Mouse (Mus musculus): ENCODE data around the gene Ube2n. TPM values are rescaled to one million over a fixed set of nuclear protein-coding genes. Genes with fewer than 3 reads are reported as not detected.

Gene Ube2n
- polyA plus RNA-seq, 1 experiment from 2014 or later: 277 TPM

DNA sequence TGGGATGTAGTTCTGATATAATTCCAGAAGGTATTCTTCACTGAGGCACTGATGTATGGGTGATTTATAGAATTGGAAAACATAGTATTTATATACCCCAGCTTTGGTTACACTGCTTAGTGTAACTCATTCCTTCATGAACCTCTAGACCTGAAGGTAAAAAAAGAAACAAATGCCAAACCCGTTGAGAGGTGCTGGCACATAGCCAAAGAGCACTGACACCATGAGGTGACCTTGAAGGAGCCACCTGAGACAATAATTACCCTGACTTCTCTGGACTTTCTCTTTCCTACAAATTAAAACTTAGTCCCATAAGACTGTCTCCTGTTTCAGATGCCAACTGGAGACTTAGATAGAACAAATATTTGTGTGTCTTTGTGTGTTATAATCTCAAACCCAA is 10.6 kb upstream of the Ube2n start:
- H3K9ac ChIP-seq (ENCODE audit: low read depth, low read length): no peak overlapping the region
- H3K4me3 ChIP-seq (replicated peaks; ENCODE audit: low read depth, low read length): no peak overlapping the region
- no peaks in the 10 kb centered on the region for H3K9me3 ChIP-seq (replicated peaks; ENCODE audit: low read length)
- no peak overlapping the region for H3K27ac ChIP-seq
- DNase-seq (ENCODE audit: low spot score): no peak
- ATAC-seq (replicated peaks; ENCODE audit: low FRiP score, low read depth): no peak
- no peaks in the 10 kb centered on the region for H3K36me3 ChIP-seq (ENCODE audit: insufficient read depth, low read length)
- H3K4me2 ChIP-seq (ENCODE audit: low read length): no peak overlapping the region
- WGBS: 0% methylated on average over 1 of the region's 1 CpGs
- TF ChIP-seq CTCF (IDR thresholded peaks at IDR 0.05; ENCODE audit: low read depth): no peak
- H3K4me1 ChIP-seq (replicated peaks; ENCODE audit: insufficient read depth, low read length): no peaks in the 10 kb centered on the region
- no peaks in the 10 kb centered on the region for H3K27me3 ChIP-seq (ENCODE audit: insufficient read depth, low read length)

DNA sequence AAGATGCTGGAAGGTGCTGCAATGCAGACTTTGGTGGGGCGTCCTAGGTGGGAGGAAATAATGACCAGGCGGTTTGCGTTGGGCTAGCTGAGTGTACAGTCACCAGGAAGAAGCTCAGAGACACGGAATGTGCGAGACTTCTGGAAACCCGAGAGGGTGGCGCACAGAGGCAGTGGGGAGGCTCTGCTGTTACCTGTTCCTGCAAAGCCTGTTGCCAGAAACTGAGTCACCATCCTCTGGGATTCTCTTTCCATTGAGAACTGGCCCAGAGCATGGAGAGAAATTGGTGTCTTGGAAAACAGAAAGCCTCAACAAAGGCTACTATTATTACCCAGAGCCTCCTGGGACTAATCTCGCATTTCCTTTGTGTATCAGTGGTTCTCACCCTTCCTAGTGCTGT is 6.8 kb upstream of the Ube2n start:
- DNase-seq (ENCODE audit: low spot score) (no peak), ATAC-seq (replicated peaks; ENCODE audit: low FRiP score, low read depth) (no peak)
- no peaks in the 10 kb centered on the region for H3K4me1 ChIP-seq (replicated peaks; ENCODE audit: insufficient read depth, low read length)
- no peak for TF ChIP-seq CTCF (IDR thresholded peaks at IDR 0.05; ENCODE audit: low read depth)
- no peak overlapping the region for H3K4me2 ChIP-seq (ENCODE audit: low read length)
- H3K27me3 ChIP-seq (ENCODE audit: insufficient read depth, low read length): no peaks in the 10 kb centered on the region
- H3K9me3 ChIP-seq (replicated peaks; ENCODE audit: low read length): no peaks in the 10 kb centered on the region
- no peak overlapping the region for H3K27ac ChIP-seq
- 76% methylated on average over 8 of the region's 8 CpGs for WGBS
- H3K36me3 ChIP-seq (ENCODE audit: insufficient read depth, low read length): no peaks in the 10 kb centered on the region
- H3K4me3 ChIP-seq (replicated peaks; ENCODE audit: low read depth, low read length): no peak overlapping the region
- H3K9ac ChIP-seq (ENCODE audit: low read depth, low read length): no peak overlapping the region

DNA sequence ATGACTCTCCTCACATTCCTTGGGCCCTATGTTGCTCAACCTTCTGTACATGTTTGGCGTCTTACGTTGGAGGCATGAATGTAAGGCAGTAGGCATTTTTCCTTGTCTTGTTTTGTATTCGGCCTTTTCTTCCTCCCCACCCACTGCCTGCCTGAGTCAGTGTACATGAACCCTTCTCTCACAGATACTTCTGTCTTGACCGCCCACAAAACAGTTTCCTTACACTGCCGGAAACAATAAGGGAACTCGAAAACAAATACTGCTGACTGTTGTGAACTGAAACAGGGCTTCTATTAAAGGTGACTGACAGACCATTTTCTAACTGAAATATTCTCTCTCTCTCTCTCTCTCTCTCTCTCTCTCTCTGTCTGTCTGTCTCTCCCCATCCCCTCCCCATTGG is 6.2 kb upstream of the Ube2n start:
- 72% methylated on average over 6 of the region's 6 CpGs for WGBS
- no peak overlapping the region for H3K27ac ChIP-seq

DNA sequence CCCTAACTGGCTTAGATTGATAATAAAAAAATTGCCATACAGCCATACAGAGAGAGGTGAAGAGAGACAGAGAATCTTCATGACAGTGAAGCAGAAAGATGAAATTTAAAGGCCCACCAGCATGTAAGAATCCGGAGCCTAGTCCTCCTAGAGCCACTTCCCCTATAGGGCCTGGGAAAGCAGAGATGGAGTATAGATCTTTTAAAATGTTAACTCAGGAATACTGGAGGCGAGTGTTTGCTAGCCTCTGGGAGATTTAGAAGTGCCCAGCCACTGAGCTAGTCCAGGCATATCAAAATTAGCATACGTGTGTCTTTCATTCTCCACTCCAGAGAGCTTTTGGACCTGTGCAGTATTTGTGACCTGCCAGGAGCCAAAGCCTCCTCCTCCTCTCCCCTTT is 5.7 kb upstream of the Ube2n start:
- Histone ChIP-seq H3K4me2 (ENCODE audit: low read length) (no peak overlapping the region), H3K27ac (no peak overlapping the region), H3K36me3 (ENCODE audit: insufficient read depth, low read length) (no peaks in the 10 kb centered on the region), H3K9me3 (replicated peaks; ENCODE audit: low read length) (no peaks in the 10 kb centered on the region), H3K9ac (ENCODE audit: low read depth, low read length) (no peak overlapping the region), H3K27me3 (ENCODE audit: insufficient read depth, low read length) (no peaks in the 10 kb centered on the region), H3K4me3 (replicated peaks; ENCODE audit: low read depth, low read length) (no peak overlapping the region), H3K4me1 (replicated peaks; ENCODE audit: insufficient read depth, low read length) (0 out of 2 replicates have a peak, but pooled peaks cover 4% of the 10 kb centered on the region)
- DNase-seq (ENCODE audit: low spot score) (no peak), ATAC-seq (replicated peaks; ENCODE audit: low FRiP score, low read depth) (no peak)
- TF ChIP-seq CTCF (IDR thresholded peaks at IDR 0.05; ENCODE audit: low read depth): no peak
- WGBS: 74% methylated on average over 3 of the region's 3 CpGs

More for the DNA sequence above, 6.2 kb upstream of the Ube2n start:
- DNase-seq (ENCODE audit: low spot score): no peak
- no peak for ATAC-seq (replicated peaks; ENCODE audit: low FRiP score, low read depth)
- Histone ChIP-seq H3K9me3 (replicated peaks; ENCODE audit: low read length) (no peaks in the 10 kb centered on the region), H3K9ac (ENCODE audit: low read depth, low read length) (no peak overlapping the region), H3K36me3 (ENCODE audit: insufficient read depth, low read length) (no peaks in the 10 kb centered on the region), H3K4me1 (replicated peaks; ENCODE audit: insufficient read depth, low read length) (no peaks in the 10 kb centered on the region), H3K27me3 (ENCODE audit: insufficient read depth, low read length) (no peaks in the 10 kb centered on the region), H3K4me3 (replicated peaks; ENCODE audit: low read depth, low read length) (no peak overlapping the region), H3K4me2 (ENCODE audit: low read length) (no peak overlapping the region)
- TF ChIP-seq CTCF (IDR thresholded peaks at IDR 0.05; ENCODE audit: low read depth): no peak

DNA sequence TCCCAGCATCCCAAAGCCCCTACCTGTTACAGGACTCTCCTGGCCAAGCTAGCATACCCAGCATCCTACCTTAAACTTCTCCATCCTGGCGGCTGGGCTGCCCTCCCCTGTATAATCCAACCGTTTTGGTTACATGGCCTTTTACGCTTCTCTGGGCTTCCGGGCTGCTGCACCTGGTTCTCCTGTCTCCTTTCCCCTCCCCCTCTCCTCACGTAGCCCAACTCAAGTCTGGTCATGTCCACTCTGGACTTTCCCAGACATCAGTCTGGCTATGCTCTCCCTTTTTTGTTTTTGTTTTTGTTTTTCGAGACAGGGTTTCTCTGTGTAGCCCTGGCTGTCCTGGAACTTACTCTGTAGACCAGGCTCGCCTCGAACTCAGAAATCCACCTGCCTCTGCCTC is 2.3 kb upstream of the Ube2n start:
- 72% methylated on average over 8 of the region's 8 CpGs for WGBS
- no peak for ATAC-seq (replicated peaks; ENCODE audit: low FRiP score, low read depth)
- no peaks in the 10 kb centered on the region for H3K36me3 ChIP-seq (ENCODE audit: insufficient read depth, low read length)
- DNase-seq (ENCODE audit: low spot score): no peak
- H3K4me2 ChIP-seq (ENCODE audit: low read length): no peak overlapping the region
- no peak overlapping the region for H3K9ac ChIP-seq (ENCODE audit: low read depth, low read length)
- H3K4me3 ChIP-seq (replicated peaks; ENCODE audit: low read depth, low read length): no peak overlapping the region
- no peaks in the 10 kb centered on the region for H3K27me3 ChIP-seq (ENCODE audit: insufficient read depth, low read length)
- H3K27ac ChIP-seq: no peak overlapping the region
- 0 out of 2 replicates have a peak, but pooled peaks cover 6% of the 10 kb centered on the region for H3K4me1 ChIP-seq (replicated peaks; ENCODE audit: insufficient read depth, low read length)
- TF ChIP-seq CTCF (IDR thresholded peaks at IDR 0.05; ENCODE audit: low read depth): no peak
- H3K9me3 ChIP-seq (replicated peaks; ENCODE audit: low read length): no peaks in the 10 kb centered on the region

DNA sequence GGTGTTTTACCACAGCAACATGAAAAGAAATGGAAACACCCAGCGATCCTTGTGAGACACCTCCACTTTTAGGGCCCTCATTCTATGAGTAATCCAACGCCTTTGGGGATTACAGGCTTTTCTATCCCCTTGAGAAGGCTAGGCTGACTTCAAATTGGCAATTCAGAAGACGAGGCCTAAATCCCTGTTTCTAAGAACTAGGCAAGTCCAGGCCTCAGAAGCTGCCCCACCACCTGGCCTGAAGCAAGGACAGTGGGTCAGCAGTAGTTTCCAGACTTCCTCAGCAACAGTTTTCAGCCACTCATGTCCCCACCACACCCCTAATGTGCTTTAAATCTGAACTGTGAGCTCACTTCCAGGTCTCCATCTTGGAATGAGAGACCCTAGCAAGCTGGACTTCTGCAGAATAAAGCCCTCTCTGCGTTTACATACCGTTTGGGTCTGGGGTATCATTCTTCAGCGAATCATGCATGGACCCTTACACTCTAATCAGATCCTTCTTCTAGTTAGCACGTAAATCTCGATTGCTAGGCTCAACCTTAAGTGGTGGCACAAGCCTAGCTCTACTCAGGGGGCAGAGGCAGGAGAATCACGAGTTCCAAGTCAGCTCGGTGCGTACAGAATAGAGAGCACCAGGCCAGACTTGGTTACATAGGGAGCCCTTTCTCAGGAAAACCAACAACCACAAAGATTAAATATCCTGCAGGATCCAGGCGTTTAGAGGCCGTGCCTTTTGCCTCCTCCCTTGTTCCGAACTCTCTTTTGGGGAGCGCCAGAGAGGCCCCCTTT is 983 bp upstream of the Ube2n start:
- no peak for ATAC-seq (replicated peaks; ENCODE audit: low FRiP score, low read depth)
- TF ChIP-seq CTCF (IDR thresholded peaks at IDR 0.05; ENCODE audit: low read depth): no peak
- DNase-seq (ENCODE audit: low spot score): no peak
- peak overlapping the region; percentile 97 for H3K9ac ChIP-seq (ENCODE audit: low read depth, low read length)
- WGBS: 33% methylated on average over 15 of the region's 15 CpGs
- peak overlapping the region; percentile 99 for H3K27ac ChIP-seq
- peak overlapping the region; percentile 65 for H3K4me2 ChIP-seq (ENCODE audit: low read length)
- H3K27me3 ChIP-seq (ENCODE audit: insufficient read depth, low read length): no peaks in the 10 kb centered on the region
- no peaks in the 10 kb centered on the region for H3K9me3 ChIP-seq (replicated peaks; ENCODE audit: low read length)
- no peaks in the 10 kb centered on the region for H3K36me3 ChIP-seq (ENCODE audit: insufficient read depth, low read length)
- H3K4me3 ChIP-seq (replicated peaks; ENCODE audit: low read depth, low read length): peak overlapping the region; percentile 94
- 0 out of 2 replicates have a peak, but pooled peaks cover 8% of the 10 kb centered on the region for H3K4me1 ChIP-seq (replicated peaks; ENCODE audit: insufficient read depth, low read length)
